Mouse (Mus musculus) midbrain, embryonic 10.5 days (tissue): ENCODE measurements around the gene Gm49394. TPM values are rescaled to one million over a fixed set of nuclear protein-coding genes. Genes with fewer than 3 reads are reported as not detected.
A peak's percentile ranks its signal among the peaks of the same experiment; 100 is the strongest.

Experiments used
- DNase-seq: peaks from one replicate; pipeline ENCODE4 v3.0.0-alpha.2; 2017; ENCODE audit warnings: low spot score
- H3K27ac ChIP-seq: fragments of 300-500 bp; sonication (generic); replicated peaks from 2 replicates; pipeline ENCODE4 v1.5.1; 2016; ENCODE audit warnings: mild to moderate bottlenecking
- H3K27me3 ChIP-seq: fragments of 300-500 bp; sonication (generic); 2 replicates; pipeline ENCODE4 v1.6.1; 2016; ENCODE audit warnings: low read depth, mild to moderate bottlenecking; ENCODE audit not compliant: poor library complexity, severe bottlenecking
- H3K36me3 ChIP-seq: fragments of 300-500 bp; sonication (generic); 2 replicates; pipeline ENCODE4 v1.6.1; 2016; ENCODE audit warnings: mild to moderate bottlenecking, moderate library complexity
- H3K4me1 ChIP-seq: fragments of 300-500 bp; sonication (generic); 2 replicates; pipeline ENCODE4 v1.6.1; 2016
- H3K4me3 ChIP-seq: fragments of 300-500 bp; sonication (generic); 2 replicates; pipeline ENCODE4 v1.5.1; 2016; ENCODE audit warnings: mild to moderate bottlenecking, moderate library complexity
- H3K9me3 ChIP-seq: fragments of 300-500 bp; sonication (generic); replicated peaks from 2 replicates; pipeline ENCODE4 v1.6.1; 2016; ENCODE audit warnings: mild to moderate bottlenecking
- WGBS: fragments of 180-500 bp; shearing (Covaris S2); methylation state at CpG from one replicate; pipeline ENCODE4 v1.1.7; 2016; 5-methylcytosine and 5-hydroxymethylcytosine counted together
- polyA plus RNA-seq: library from polyadenylated mRNA; unstranded; fragments of >200 nt; fragmentation: Nextera tagmentation; extraction: Ambion mirVana; gene quantifications from 2 replicates; pipeline ENCODE4 v1.2.1, GENCODE M21; 2016

Gene Gm49394
- not detected in 2 replicates for polyA plus RNA-seq

DNA sequence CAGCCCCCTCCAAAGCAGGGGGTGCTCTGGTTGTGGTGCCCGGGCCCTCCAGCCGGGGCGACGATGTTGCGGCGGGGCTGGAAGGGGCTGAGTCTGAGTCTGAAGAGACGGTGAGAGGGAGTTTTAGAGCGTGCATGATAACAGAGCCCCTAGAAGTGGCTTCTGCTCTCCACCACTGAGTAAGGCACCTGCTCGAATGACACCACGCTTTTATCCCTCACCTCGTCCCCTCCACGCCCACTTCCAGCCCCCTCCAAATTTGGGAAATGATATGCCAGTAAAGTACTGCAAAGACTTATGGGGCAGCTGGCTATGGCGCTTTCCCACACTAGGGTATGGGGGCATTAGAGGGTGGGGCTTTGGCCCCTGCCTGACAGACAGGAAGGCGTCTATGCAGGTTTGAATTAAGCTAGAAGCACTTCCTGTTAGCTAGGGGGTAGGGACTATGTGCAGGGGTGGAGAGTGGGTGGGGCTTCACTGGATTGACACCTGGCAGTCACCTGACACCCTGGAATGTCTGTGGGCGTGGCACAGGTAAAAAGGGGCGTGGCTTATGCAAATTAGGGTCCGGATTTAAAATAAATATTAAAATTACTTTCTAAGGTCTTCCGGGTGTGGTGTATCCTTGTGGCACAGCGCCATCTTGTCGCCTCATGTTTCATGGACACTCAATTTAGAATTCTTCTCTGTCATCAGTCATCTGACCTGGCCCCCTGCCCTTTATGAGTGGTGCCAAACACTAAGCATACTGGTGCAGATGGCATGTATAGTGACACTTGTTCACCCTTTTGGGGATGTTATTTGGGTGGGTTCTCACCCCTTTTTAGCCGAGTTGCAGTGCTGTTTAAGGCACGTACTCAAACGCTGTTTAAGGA is at the start of gene Gm49394:
Gene Gm49394 (minus strand): TSS at position 192 of the 875 bp plus-strand sequence.
- WGBS = 84% methylated on average over 23 of the region's 23 CpGs
- Histone ChIP-seq H3K27ac (no peak within 1 kb of the TSS), H3K4me1 (no peaks in the 10 kb centered on the region), H3K36me3 (no peaks in the 10 kb centered on the region), H3K27me3 (peaks cover 30% of the 10 kb centered on the region), H3K9me3 (peaks cover 36% of the 10 kb centered on the region), H3K4me3 (no peak within 1 kb of the TSS)
- DNase-seq = peak; percentile 11

DNA sequence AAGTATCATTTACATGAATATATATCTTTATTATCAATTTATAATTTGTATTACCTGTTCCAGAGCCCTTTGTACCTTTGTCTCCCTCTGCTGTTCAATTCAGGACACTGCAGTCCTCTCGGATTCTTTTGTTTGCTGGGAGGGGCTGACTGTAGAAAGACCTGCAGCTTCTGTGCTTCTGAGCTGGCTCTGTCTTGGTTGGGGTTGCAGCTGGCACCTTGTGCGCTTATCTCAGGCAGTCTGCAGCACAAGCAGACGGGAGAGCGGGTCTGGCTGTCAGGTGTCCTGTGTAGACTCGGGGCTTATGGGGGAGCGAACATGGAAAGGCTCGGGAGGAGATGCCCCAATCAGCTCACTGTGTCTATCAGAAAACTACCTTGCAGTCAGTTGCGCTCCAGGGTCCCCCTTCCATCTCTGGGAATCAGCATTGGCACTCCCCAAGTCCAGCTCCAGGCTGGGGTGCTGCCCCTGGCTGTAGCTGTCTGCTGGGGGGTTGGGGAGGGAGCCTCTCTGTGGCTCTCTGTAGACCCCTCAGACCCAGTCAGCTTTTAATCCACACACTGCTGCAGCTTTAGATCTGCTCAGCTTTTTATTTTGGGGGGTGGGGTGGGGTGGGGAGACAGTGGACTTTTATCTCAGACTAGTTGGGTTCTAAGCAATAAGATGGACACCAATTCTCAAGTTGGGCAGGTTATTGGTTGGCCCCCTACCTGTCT is 45.2 kb upstream of the Gm49394 start:
- DNase-seq = peak; percentile 67
- Histone ChIP-seq H3K27me3 (no peaks in the 10 kb centered on the region), H3K4me3 (peak overlapping the region; percentile 48), H3K36me3 (no peaks in the 10 kb centered on the region), H3K27ac (peak overlapping the region; percentile 84), H3K4me1 (peaks cover 4% of the 10 kb centered on the region), H3K9me3 (no peaks in the 10 kb centered on the region)
- 21% methylated on average over 8 of the region's 8 CpGs for WGBS

DNA sequence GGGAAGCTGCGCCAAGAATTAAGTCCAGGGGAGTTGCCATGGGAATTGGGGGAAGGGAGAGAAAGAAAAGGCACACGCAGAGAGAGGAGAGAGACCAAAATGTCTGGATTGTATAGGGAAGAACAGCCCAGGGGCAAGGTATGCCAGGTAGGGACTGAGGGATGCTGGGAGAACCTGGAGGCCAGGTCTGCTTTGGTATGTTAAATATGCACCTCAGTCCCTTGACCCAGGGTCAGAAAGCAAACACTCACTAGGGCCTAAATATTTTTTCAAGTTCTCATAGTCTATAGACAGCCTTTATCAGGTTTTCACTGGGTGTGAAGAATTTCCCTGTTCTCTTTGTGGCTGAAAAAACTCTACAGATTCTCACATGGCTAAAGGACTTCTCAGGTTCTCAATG is 37.1 kb upstream of the Gm49394 start:
- WGBS = 85% methylated on average over 2 of the region's 2 CpGs
- no peak for DNase-seq
- Histone ChIP-seq H3K9me3 (no peaks in the 10 kb centered on the region), H3K4me1 (no peaks in the 10 kb centered on the region), H3K27me3 (no peaks in the 10 kb centered on the region), H3K4me3 (no peak overlapping the region), H3K36me3 (no peaks in the 10 kb centered on the region), H3K27ac (no peak overlapping the region)

DNA sequence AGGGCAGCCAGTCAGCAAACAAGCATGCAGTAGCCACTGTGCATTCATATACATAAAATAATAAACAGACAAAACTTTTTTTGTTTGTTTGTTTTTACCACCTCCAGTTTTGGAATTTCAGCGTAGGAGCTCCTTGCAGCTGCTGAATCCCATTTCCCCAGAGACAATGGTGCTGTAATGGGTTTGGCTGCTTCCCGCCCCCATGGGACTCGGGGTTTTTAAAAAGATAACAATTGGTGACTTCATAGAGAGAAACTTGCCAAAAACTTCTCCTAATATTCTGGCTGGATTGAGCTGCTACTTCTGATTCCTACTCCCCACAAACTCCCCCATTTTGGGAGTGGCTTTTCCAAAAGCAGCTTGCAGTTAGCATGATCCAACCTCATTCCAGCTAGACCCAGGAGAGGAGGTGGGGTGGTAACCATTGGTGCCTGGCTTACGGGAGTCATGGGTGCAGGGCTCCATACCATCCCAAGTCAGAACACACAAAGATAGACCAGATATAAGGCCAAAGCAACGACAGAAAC is 29.7 kb upstream of the Gm49394 start:
- Histone ChIP-seq H3K9me3 (no peaks in the 10 kb centered on the region), H3K36me3 (no peaks in the 10 kb centered on the region), H3K27ac (no peak overlapping the region), H3K4me3 (no peak overlapping the region), H3K27me3 (no peaks in the 10 kb centered on the region), H3K4me1 (no peaks in the 10 kb centered on the region)
- WGBS = 71% methylated on average over 5 of the region's 5 CpGs
- no peak for DNase-seq

DNA sequence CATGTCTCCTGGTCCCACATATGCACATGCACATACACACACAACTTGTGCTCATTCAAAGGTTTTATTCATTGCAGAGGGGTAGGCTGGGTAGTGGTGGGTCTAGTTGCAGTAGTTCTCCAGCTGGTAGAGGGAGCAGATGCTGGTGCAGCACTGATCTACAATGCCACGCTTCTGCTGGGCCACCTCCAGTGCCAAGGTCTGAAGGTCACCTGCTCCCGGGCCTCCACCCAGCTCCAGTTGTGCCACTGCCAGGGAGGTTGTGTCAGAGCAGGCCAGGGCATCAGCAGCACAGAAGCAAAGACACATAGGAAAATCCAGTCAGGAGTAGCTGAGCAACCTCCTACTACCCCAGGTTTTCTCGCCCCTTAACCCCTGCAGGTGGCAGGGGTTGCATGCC is 8.9 kb upstream of the Gm49394 start:
- 87% methylated on average over 3 of the region's 3 CpGs for WGBS
- no peaks in the 10 kb centered on the region for H3K36me3 ChIP-seq
- no peaks in the 10 kb centered on the region for H3K27me3 ChIP-seq
- no peak for DNase-seq
- no peaks in the 10 kb centered on the region for H3K4me1 ChIP-seq
- no peak overlapping the region for H3K4me3 ChIP-seq
- no peak overlapping the region for H3K27ac ChIP-seq
- no peaks in the 10 kb centered on the region for H3K9me3 ChIP-seq

DNA sequence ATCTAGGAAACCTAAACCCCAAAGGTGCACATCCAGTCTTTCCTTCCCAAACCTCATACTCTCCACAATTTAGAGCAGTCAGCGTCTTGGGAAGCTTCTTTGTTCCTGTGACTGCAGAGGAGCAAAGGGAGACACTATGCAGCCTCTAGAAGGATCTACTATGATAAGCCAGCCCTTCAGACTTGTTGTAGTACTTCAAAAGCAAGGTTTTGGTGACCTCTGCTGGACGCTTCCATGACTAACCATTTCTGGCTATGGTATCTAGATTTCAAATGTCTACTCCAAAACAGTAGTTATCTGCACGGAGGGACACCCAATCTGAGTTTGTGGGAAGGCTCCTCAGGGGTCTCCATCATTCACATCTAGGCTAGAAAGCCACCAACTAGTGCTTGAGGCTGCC is 5.9 kb upstream of the Gm49394 start:
- Histone ChIP-seq H3K36me3 (no peaks in the 10 kb centered on the region), H3K27ac (no peak overlapping the region), H3K27me3 (no peaks in the 10 kb centered on the region), H3K4me3 (no peak overlapping the region), H3K4me1 (no peaks in the 10 kb centered on the region), H3K9me3 (peaks cover 13% of the 10 kb centered on the region)
- no peak for DNase-seq
- 14% methylated on average over 3 of the region's 3 CpGs for WGBS

DNA sequence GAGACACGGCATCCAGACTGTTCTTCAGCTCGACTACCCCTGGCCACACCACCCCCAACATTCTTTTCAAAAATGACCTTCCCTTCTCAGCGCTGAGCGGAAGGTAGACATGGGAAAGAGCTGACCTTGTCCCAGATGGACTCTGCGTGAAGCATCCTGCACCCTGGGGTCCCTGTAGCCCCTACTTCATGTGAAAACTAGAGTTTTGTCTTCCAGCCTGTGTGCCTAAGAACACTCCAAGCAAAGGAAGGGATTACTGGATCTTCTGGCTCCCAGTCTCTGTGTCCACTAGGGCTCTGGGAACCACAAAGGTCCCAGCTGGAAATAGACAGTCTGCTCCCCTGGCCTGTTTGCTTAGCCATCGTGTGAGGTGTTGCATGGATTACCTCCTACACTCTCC is 5.4 kb upstream of the Gm49394 start:
- Histone ChIP-seq H3K36me3 (no peaks in the 10 kb centered on the region), H3K27me3 (no peaks in the 10 kb centered on the region), H3K27ac (no peak overlapping the region), H3K4me1 (no peaks in the 10 kb centered on the region), H3K4me3 (no peak overlapping the region), H3K9me3 (peaks cover 18% of the 10 kb centered on the region)
- DNase-seq = no peak
- WGBS = 73% methylated on average over 6 of the region's 6 CpGs

DNA sequence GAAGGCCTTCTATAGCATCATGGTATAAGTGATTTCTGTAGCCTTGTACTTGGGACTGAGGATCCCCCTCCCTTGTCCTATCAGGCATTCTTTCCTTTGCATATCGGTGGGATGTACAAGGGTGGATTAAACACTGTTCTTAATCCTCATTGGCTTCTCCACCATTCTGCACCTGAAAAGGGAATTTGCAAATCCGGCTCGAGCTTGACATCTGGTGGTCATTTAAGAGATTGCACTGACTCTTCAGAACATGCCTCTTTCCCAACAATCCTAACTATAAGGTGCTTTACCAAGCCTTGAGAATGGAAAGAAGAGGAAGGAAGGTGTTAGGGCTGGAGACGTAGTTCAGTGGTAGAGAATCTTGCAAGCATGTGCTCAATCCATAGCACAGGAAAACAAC is 2.4 kb upstream of the Gm49394 start:
- no peak overlapping the region for H3K4me3 ChIP-seq
- no peaks in the 10 kb centered on the region for H3K4me1 ChIP-seq
- H3K27ac ChIP-seq = no peak overlapping the region
- 16% methylated on average over 4 of the region's 4 CpGs for WGBS
- H3K9me3 ChIP-seq = peaks cover 36% of the 10 kb centered on the region
- H3K36me3 ChIP-seq = no peaks in the 10 kb centered on the region
- DNase-seq = peak; percentile 35
- H3K27me3 ChIP-seq = peaks cover 9% of the 10 kb centered on the region

DNA sequence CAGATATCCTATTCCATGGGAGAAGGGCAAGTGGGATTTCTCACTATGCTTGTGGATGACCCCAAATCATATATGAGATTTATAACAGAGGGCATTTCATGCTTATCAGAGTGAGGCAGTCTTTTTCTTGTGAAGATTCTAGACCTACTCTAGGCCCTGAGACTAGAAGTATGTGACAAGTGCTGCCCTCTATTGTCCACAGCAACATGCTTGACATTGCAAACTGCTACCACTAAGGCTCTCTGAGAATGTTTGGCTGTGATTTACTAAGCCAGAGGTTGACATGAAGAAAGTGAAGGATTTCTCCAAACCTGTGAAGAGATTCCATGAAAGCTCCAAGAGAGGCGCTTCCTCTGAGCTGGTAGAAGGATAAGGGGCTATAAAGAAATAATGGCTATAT is 1.3 kb upstream of the Gm49394 start:
- DNase-seq = no peak
- Histone ChIP-seq H3K27ac (no peak overlapping the region), H3K9me3 (peaks cover 36% of the 10 kb centered on the region), H3K27me3 (peaks cover 19% of the 10 kb centered on the region), H3K4me1 (no peaks in the 10 kb centered on the region), H3K36me3 (no peaks in the 10 kb centered on the region), H3K4me3 (no peak overlapping the region)
- 90% methylated on average over 1 of the region's 1 CpGs for WGBS

DNA sequence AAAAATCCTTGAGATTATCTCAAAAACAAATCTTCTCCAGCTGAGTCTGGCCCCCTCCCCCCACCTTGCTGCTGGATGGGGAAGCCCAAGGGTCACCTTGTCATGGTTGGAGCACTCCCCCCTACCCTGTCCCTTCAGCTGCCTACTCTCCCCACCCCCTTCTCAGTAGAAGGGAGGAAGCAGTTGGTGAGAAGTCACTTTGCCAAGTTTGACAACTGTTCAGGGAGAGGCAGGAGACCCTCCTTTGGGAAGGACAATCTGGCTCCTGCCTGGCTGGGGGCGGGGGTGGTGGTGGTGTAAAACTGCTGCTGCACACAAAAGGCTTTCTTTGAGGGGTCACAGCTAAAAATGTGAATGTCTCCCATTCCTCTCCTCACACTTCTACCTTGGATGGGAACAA is 1.4 kb downstream of the Gm49394 start:
- DNase-seq = peak; percentile 9
- no peak overlapping the region for H3K4me3 ChIP-seq
- 89% methylated on average over 1 of the region's 1 CpGs for WGBS

DNA sequence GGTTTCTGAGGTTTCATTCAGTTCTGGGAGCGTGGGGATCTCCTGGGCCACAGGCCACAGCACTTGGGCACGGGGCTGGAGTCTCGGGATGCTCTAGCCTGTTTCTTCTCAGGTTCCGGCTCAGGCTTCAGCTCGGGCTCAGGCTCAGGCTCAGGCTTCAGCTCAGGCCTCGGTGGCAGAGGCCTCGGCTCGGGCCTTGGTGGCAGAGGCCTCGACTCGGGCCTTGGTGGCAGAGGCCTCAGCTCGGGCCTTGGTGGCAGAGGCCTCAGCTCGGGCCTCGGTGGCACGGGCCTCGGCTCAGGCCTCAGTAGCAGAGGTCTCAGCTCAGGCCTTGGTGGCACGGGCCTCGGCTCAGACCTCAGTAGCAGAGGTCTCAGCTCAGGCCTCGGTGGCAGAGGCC is 2.2 kb downstream of the Gm49394 start:
- Histone ChIP-seq H3K9me3 (peaks cover 36% of the 10 kb centered on the region), H3K4me1 (peaks cover 6% of the 10 kb centered on the region), H3K27me3 (peaks cover 55% of the 10 kb centered on the region), H3K36me3 (no peaks in the 10 kb centered on the region), H3K27ac (no peak overlapping the region), H3K4me3 (no peak overlapping the region)
- 95% methylated on average over 18 of the region's 18 CpGs for WGBS
- DNase-seq = no peak

More for the DNA sequence above, 1.4 kb downstream of the Gm49394 start:
- H3K9me3 ChIP-seq = peaks cover 36% of the 10 kb centered on the region
- H3K36me3 ChIP-seq = no peaks in the 10 kb centered on the region
- H3K4me1 ChIP-seq = peaks cover 6% of the 10 kb centered on the region
- no peak overlapping the region for H3K27ac ChIP-seq
- H3K27me3 ChIP-seq = peaks cover 46% of the 10 kb centered on the region

DNA sequence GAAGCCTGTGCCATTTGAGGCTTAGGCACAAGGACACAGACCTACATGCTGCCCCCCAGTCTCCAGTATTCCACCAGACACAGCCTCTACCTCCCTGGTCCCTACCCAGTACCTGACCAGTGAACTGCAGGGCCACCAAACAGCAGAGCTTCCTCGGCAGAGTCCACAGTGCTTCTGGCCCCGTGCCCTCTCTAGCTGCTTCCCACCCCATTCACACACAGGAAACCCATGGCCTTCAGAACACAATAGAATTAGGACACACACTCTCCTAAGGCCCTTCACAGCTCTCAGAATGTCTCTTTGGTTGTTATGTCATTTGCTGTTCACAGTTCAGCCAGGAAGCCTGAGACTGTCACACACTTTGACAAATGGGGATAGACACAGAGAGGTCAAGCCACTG is 3.1 kb downstream of the Gm49394 start, which contains the start of gene Igf2:
Gene Igf2 (minus strand): TSS at position 158 of the 400 bp plus-strand sequence.
- Histone ChIP-seq H3K27ac (no peak within 1 kb of the TSS), H3K36me3 (no peaks in the 10 kb centered on the region), H3K9me3 (peaks cover 33% of the 10 kb centered on the region), H3K4me1 (peaks cover 6% of the 10 kb centered on the region), H3K27me3 (peaks cover 63% of the 10 kb centered on the region), H3K4me3 (no peak within 1 kb of the TSS)
- DNase-seq = peak; percentile 10
- WGBS = 77% methylated on average over 2 of the region's 2 CpGs

DNA sequence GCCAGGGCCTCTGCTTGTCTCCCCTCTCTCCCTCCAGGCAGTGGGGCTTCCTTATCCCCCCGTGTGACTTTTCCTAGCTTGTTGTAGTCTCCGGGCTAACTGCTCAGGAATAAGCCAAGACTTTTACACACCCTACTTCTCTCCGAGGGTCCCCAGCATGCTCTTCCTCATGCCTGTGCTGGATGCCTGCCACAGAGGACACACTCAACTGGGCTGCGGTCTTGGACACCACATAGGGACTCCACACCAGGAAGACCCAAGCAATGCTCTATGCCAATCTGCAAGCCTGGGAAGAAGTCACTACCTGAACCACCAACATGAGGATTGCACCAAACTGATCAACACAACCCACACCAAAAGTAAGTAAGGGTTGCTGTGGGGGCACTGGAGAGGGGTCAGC is 3.6 kb downstream of the Gm49394 start:
- DNase-seq = peak; percentile 10
- Histone ChIP-seq H3K9me3 (peaks cover 28% of the 10 kb centered on the region), H3K4me3 (no peak overlapping the region), H3K36me3 (no peaks in the 10 kb centered on the region), H3K27me3 (peaks cover 69% of the 10 kb centered on the region), H3K4me1 (peaks cover 8% of the 10 kb centered on the region), H3K27ac (no peak overlapping the region)
- WGBS = 80% methylated on average over 4 of the region's 4 CpGs
